Mouse (Mus musculus): Measurements from ENCODE around the gene Ascc1. TPM values are rescaled to one million over a fixed set of nuclear protein-coding genes. Genes with fewer than 3 reads are reported as not detected.

The Ascc1 gene
- polyA plus RNA-seq (2012; rRNA removed): 9.6 and 10.1 TPM in 2 replicates

DNA sequence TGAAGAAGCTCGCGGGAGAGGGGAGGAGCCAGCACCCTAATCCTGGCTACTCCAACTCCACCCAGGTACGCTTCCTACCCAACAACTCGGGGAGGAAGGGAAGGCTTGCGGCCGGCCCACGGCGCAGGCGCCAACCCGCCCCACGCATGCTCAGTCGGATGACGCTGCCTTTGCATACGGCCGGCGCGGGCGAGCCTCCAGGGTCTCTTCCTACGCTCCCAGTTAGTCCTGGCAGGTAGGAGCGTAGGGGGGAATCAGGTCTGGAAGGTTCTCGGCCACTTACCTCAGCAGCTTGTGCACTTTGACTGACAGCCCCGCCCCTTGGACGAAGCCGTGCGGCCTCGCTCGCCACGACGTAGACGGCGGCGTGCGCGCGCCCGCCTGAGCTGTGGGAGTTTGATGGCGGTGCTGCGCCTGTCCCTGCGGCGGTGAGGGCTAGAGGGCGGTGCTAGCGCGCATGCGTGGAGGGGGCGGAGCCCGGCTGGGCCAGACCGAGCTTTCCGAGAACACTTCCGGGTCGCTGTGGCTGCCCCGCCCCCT is at the start of gene Ascc1, which contains the start of gene Anapc16:
Gene Ascc1 (plus strand): TSS at position 133 of the 540 bp plus-strand sequence.
Gene Anapc16 (minus strand): TSS at position 463 of the 540 bp plus-strand sequence.

GRCm38 (mm10) chr10:60106146-60106530 is 103.5 kb downstream of the Ascc1 start, which contains the start of gene Spock2:
Spock2 (plus strand) TSS chr10:60106219.

Other genes with a start within 250 kb of the Ascc1 start
- 23.5 and 26.3 TPM in 2 replicates for gene Dnajb12, start 123.2 kb upstream of the Ascc1 start, polyA plus RNA-seq (2012; rRNA removed)
- 48.4 and 65.8 TPM in 2 replicates for gene Ddit4, start 51.0 kb upstream of the Ascc1 start, polyA plus RNA-seq (2012; rRNA removed)
- gene Anapc16, start 330 bp downstream of the Ascc1 start, polyA plus RNA-seq (2012; rRNA removed): 18.4 and 18.9 TPM in 2 replicates
- gene Spock2, start 103.4 kb downstream of the Ascc1 start, polyA plus RNA-seq (2012; rRNA removed): 2.5 and 3.0 TPM in 2 replicates
- 2.7 and 3.4 TPM in 2 replicates for gene Chst3, start 216.5 kb downstream of the Ascc1 start, polyA plus RNA-seq (2012; rRNA removed)

Measured in stomach, adult 2 months (tissue).